Mouse (Mus musculus): ENCODE measurements at regions not wholly inside any gene's neighbourhood (a gene's known extent, or its start where the extent isn't known, plus 50 kb on each side); places are given as distances from the start of the nearest gene placed in this dataset.
A peak's percentile ranks its signal among the peaks of the same experiment; 100 is the strongest.

- WGBS, result 72% methylated on average over 5 of the region's 5 CpGs
- Histone ChIP-seq H3K9me3 (no peaks in the 10 kb centered on the region), H3K27me3 (no peaks in the 10 kb centered on the region), H3K4me2 (replicated peaks) (no peak overlapping the region), H3K9ac (replicated peaks) (no peak overlapping the region), H3K36me3 (no peaks in the 10 kb centered on the region), H3K27ac (no peak overlapping the region), H3K4me3 (replicated peaks) (no peak overlapping the region), H3K4me1 (replicated peaks) (no peaks in the 10 kb centered on the region)
- ATAC-seq, result no peak
Measured at GRCm38 (mm10) chr7:129903126-129903525, 311.5 kb downstream of the Wdr11 start.

DNA sequence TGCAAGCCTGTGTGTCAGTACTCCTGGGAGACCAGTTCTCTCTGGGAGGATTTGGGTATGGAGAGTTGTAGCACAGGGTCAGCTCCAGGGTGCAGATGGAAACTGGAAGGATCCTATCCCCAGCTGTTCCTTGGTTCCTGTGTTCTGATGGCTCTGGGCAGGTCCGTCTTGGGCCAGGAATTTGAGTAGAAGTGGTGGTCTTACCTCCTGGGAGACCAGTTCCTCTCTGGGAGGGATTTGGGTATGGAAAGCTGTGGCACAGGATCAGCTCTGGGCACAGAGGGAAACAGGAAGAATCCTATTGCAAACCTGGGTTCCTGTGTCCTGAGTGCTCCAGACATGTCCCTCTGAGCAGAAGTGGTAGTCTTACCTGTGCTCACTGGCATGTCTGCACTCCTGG lies 314.5 kb downstream of the Wdr11 start:
- no peak overlapping the region for H3K9ac ChIP-seq (replicated peaks)
- no peaks in the 10 kb centered on the region for H3K4me1 ChIP-seq (replicated peaks)
- ATAC-seq, result no peak
- WGBS, result 79% methylated on average over 1 of the region's 1 CpGs
- H3K36me3 ChIP-seq, result no peaks in the 10 kb centered on the region
- no peaks in the 10 kb centered on the region for H3K9me3 ChIP-seq
- H3K4me2 ChIP-seq (replicated peaks), result no peak overlapping the region
- H3K27ac ChIP-seq, result no peak overlapping the region
- H3K4me3 ChIP-seq (replicated peaks), result no peak overlapping the region
- no peaks in the 10 kb centered on the region for H3K27me3 ChIP-seq

DNA sequence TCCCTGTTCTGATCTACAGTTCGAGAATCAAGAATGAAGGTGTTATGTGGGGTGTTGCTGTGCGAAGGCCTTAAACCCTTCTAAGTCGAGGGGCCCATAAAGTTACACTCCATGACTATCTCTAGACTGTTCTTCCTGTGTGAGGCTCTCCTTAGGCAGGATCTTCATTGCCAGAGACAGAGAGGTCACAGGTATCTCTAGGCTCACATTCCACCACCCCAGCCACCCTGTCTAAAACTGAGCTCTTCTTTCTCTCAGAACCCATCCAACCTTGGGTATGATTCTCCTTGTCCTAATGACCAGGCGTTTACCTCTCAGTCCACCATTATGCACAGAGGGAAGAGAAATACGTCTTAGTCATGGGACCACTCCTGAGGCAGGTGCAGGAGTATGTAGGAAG lies 317.2 kb downstream of the Wdr11 start:
- no peaks in the 10 kb centered on the region for H3K9me3 ChIP-seq
- ATAC-seq, result no peak
- H3K4me3 ChIP-seq (replicated peaks), result no peak overlapping the region
- no peaks in the 10 kb centered on the region for H3K4me1 ChIP-seq (replicated peaks)
- H3K27me3 ChIP-seq, result no peaks in the 10 kb centered on the region
- WGBS, result 91% methylated on average over 5 of the region's 5 CpGs
- no peak overlapping the region for H3K4me2 ChIP-seq (replicated peaks)
- no peaks in the 10 kb centered on the region for H3K36me3 ChIP-seq
- H3K9ac ChIP-seq (replicated peaks), result no peak overlapping the region
- H3K27ac ChIP-seq, result no peak overlapping the region

DNA sequence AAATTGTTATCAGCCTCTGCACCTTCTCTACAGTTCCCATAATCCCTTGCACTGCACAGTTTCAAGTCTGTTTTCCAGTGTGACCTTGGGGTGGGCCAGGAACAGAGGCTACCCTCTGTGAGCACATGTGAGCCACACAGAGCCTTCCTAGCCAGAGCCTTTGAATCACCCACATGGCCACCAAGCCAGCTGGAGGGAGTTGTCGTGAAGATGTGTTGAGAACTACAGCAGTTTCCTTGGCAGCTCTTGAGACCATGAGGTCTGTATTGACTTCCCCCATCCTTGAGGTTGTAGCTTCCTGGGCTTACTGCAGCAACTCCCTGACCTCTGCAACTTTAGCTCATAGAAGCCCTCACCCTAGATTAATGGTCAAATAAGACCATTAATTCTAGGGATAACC lies 318.1 kb downstream of the Wdr11 start:
- H3K36me3 ChIP-seq, result no peaks in the 10 kb centered on the region
- H3K9ac ChIP-seq (replicated peaks), result no peak overlapping the region
- H3K27me3 ChIP-seq, result no peaks in the 10 kb centered on the region
- WGBS, result 91% methylated on average over 1 of the region's 1 CpGs
- no peak overlapping the region for H3K27ac ChIP-seq
- no peak overlapping the region for H3K4me3 ChIP-seq (replicated peaks)
- no peaks in the 10 kb centered on the region for H3K4me1 ChIP-seq (replicated peaks)
- no peak for ATAC-seq
- H3K4me2 ChIP-seq (replicated peaks), result no peak overlapping the region
- no peaks in the 10 kb centered on the region for H3K9me3 ChIP-seq

DNA sequence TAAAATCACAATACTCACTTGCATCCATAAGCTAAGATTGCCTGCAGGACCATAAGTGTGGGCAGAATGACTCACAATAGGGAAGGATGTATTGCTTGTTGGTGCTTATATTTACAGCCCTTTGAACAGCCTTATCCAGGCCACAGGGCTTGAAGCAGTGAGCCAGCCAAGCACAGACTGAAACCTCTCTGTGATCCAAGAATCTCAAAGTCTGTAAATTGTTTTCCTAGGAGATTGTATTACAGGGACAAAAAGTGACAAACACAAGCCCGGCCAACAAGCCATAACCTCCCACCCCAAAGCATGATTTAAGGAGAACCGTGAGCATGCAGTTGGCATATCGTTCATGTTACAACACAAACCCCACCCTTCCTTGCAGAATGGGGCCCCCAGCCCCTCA lies 319.2 kb downstream of the Wdr11 start:
- no peak for ATAC-seq
- 95% methylated on average over 3 of the region's 3 CpGs for WGBS

GRCm38 (mm10) chr7:129914871-129915270 lies 323.2 kb downstream of the Wdr11 start:
- H3K9ac ChIP-seq (replicated peaks), result no peak overlapping the region
- H3K36me3 ChIP-seq, result no peaks in the 10 kb centered on the region
- 95% methylated on average over 6 of the region's 6 CpGs for whole genome bisulfite sequencing
- H3K4me3 ChIP-seq (replicated peaks), result no peak overlapping the region
- no peaks in the 10 kb centered on the region for H3K27me3 ChIP-seq
- H3K9me3 ChIP-seq, result no peaks in the 10 kb centered on the region
- H3K4me1 ChIP-seq (replicated peaks), result no peaks in the 10 kb centered on the region
- no peak for ATAC-seq
- no peak overlapping the region for H3K27ac ChIP-seq
- H3K4me2 ChIP-seq (replicated peaks), result no peak overlapping the region

More for the DNA sequence above, 319.2 kb downstream of the Wdr11 start:
- Histone ChIP-seq H3K9me3 (no peaks in the 10 kb centered on the region), H3K27ac (no peak overlapping the region), H3K27me3 (no peaks in the 10 kb centered on the region), H3K4me1 (replicated peaks) (no peaks in the 10 kb centered on the region), H3K4me3 (replicated peaks) (no peak overlapping the region), H3K4me2 (replicated peaks) (no peak overlapping the region), H3K36me3 (no peaks in the 10 kb centered on the region), H3K9ac (replicated peaks) (no peak overlapping the region)

DNA sequence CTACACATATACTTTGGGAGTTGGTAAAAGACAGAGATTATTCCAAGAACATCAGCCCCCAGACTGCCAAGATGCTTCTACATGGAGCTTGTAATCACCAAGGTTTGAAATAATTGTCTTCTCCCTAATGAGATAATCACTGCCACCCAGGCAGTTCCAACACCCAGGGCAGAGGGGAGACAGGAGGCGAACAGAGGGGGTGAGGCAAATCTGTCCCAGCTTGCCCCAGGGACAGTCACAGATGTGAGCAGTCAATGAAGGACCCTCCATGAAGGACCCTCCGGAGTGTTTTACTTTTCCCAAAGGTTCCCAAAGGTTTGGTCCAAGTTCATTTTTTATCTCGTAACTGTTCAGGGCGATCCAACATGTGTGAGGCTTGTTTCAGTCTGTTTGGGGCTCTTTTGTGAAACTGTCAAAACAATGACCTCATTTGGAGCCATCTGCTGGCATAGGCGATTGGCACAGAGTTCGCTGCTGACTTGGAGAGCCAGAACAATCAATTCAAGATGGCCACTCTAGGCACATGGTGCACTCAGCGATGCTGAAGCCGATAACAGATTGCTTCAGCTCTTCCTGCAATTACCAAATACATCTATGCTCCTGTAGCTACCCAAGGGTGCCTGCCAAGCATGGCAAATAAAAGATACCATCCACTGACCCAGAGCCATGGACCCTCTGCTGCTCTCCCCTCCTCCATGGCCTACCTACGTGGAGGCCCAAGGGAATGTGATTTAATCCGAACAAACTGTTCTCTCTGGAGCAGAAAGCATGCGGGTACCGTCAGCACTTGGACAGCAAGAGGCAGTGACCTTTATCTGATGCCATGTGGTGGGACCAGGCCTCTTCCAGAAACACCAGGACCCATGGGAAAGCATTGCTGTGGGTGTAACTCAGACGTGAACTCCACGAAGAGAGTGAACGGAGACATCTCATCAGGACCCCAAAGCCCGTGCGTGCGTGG lies 326.9 kb downstream of the Wdr11 start:
- Histone ChIP-seq H3K9me3 (no peaks in the 10 kb centered on the region), H3K4me1 (replicated peaks) (peaks cover 10% of the 10 kb centered on the region), H3K36me3 (no peaks in the 10 kb centered on the region), H3K4me3 (replicated peaks) (no peak overlapping the region), H3K27me3 (no peaks in the 10 kb centered on the region), H3K9ac (replicated peaks) (no peak overlapping the region), H3K27ac (no peak overlapping the region), H3K4me2 (replicated peaks) (no peak overlapping the region)
- 84% methylated on average over 18 of the region's 18 CpGs for WGBS
- no peak for ATAC-seq

- H3K27ac ChIP-seq, result no peak overlapping the region
- H3K9ac ChIP-seq (replicated peaks), result no peak overlapping the region
- H3K27me3 ChIP-seq, result no peaks in the 10 kb centered on the region
- WGBS, result 41% methylated on average over 7 of the region's 7 CpGs
- H3K4me3 ChIP-seq (replicated peaks), result no peak overlapping the region
- H3K9me3 ChIP-seq, result no peaks in the 10 kb centered on the region
- no peaks in the 10 kb centered on the region for H3K36me3 ChIP-seq
- H3K4me2 ChIP-seq (replicated peaks), result no peak overlapping the region
- peak; percentile 77 for ATAC-seq
- H3K4me1 ChIP-seq (replicated peaks), result peaks cover 10% of the 10 kb centered on the region
Measured at GRCm38 (mm10) chr7:129922291-129922690, 330.6 kb downstream of the Wdr11 start.

DNA sequence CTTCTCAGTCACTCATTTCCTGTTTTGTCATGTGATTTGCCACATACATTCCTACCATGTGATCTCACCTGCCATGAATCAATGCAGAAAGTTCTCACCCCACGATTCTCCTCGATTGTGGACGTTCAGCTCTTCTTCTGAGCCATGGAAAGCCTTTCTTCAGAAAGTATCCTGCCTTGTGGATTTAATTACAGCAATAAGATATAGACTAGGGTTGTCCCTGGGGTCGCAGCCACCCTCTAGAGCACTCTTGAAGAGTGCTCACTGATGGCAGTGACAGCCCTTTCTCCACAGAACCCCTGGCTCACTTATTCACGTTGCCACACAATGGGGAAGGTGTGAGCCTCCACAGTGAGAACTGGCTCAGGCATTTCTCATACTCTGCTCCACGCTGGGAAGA lies 345.1 kb downstream of the Wdr11 start:
- no peak for ATAC-seq
- Histone ChIP-seq H3K4me1 (replicated peaks) (no peaks in the 10 kb centered on the region), H3K4me3 (replicated peaks) (no peak overlapping the region), H3K9ac (replicated peaks) (no peak overlapping the region), H3K27me3 (no peaks in the 10 kb centered on the region), H3K9me3 (no peaks in the 10 kb centered on the region), H3K36me3 (no peaks in the 10 kb centered on the region), H3K27ac (no peak overlapping the region), H3K4me2 (replicated peaks) (no peak overlapping the region)
- WGBS, result 86% methylated on average over 6 of the region's 6 CpGs

- Histone ChIP-seq H3K4me2 (replicated peaks) (no peak overlapping the region), H3K9ac (replicated peaks) (no peak overlapping the region), H3K36me3 (no peaks in the 10 kb centered on the region), H3K27ac (no peak overlapping the region), H3K4me1 (replicated peaks) (no peaks in the 10 kb centered on the region), H3K9me3 (no peaks in the 10 kb centered on the region), H3K4me3 (replicated peaks) (no peak overlapping the region), H3K27me3 (no peaks in the 10 kb centered on the region)
- WGBS, result 97% methylated on average over 6 of the region's 6 CpGs
- ATAC-seq, result no peak
Measured at GRCm38 (mm10) chr7:129937715-129938114, 346.1 kb downstream of the Wdr11 start.

- ATAC-seq, result no peak
- Histone ChIP-seq H3K27ac (no peak overlapping the region), H3K4me3 (replicated peaks) (no peak overlapping the region), H3K4me2 (replicated peaks) (no peak overlapping the region), H3K9me3 (no peaks in the 10 kb centered on the region), H3K4me1 (replicated peaks) (no peaks in the 10 kb centered on the region), H3K9ac (replicated peaks) (no peak overlapping the region), H3K36me3 (no peaks in the 10 kb centered on the region), H3K27me3 (no peaks in the 10 kb centered on the region)
- WGBS, result 77% methylated on average over 10 of the region's 10 CpGs
Measured at GRCm38 (mm10) chr7:129938141-129938540, 346.5 kb downstream of the Wdr11 start.

DNA sequence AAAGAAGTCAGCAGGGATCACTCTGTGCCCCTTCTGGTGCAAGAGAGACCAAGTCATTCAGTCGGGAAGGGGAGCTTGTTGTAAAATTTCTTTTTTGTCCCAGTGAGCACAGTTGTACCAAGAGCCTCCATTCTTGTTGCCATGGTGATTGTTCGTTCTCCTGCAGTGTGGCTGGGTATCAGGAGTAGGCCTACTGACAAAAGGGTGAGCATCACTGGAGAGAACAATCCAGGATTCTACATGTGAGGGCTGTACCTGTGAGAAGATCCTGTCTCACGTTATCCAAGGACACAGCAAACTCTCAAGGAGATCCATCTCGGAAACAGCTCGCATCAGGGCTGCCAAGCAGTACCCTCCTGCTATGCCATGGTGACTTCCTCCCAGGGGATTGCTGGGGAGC lies 347.6 kb downstream of the Wdr11 start:
- Histone ChIP-seq H3K4me1 (replicated peaks) (no peaks in the 10 kb centered on the region), H3K9me3 (no peaks in the 10 kb centered on the region), H3K9ac (replicated peaks) (no peak overlapping the region), H3K36me3 (no peaks in the 10 kb centered on the region), H3K27me3 (no peaks in the 10 kb centered on the region), H3K4me3 (replicated peaks) (no peak overlapping the region), H3K4me2 (replicated peaks) (no peak overlapping the region), H3K27ac (no peak overlapping the region)
- 70% methylated on average over 5 of the region's 5 CpGs for WGBS
- no peak for ATAC-seq

Measured in midbrain, embryonic 13.5 days (tissue).